Mouse (Mus musculus) liver, embryonic 13.5 days (tissue): ENCODE results near the gene Atp2b2. TPM values are rescaled to one million over a fixed set of nuclear protein-coding genes. Genes with fewer than 3 reads are reported as not detected.

ENCODE experiments used
- ATAC-seq: fragments of 200-750 bp; cut with Nextera tagmentation; 2 replicates; pipeline ENCODE4 v1.8.0; 2017; ENCODE audit warnings: low read depth, mild to moderate bottlenecking, moderate number of reproducible peaks, moderate library complexity
- DNase-seq: peaks from one replicate; pipeline ENCODE4 v3.0.0; 2022
- H3K27ac ChIP-seq: fragments of 300-500 bp; sonication (generic); 2 replicates; pipeline ENCODE4 v1.5.1; 2015; ENCODE audit warnings: moderate library complexity, mild to moderate bottlenecking, inconsistent platforms
- H3K27me3 ChIP-seq: fragments of 300-500 bp; sonication (generic); 2 replicates; pipeline ENCODE4 v1.6.1; 2015; ENCODE audit warnings: mild to moderate bottlenecking, inconsistent platforms
- H3K36me3 ChIP-seq: fragments of 300-500 bp; sonication (generic); 2 replicates; pipeline ENCODE4 v1.6.1; 2015; ENCODE audit warnings: mild to moderate bottlenecking, inconsistent platforms
- H3K4me1 ChIP-seq: fragments of 300-500 bp; sonication (generic); replicated peaks from 2 replicates; pipeline ENCODE4 v1.6.1; 2015; ENCODE audit warnings: inconsistent platforms
- H3K4me2 ChIP-seq: fragments of 300-500 bp; sonication (generic); 2 replicates; pipeline ENCODE4 v1.6.1; 2015; ENCODE audit warnings: inconsistent platforms, mild to moderate bottlenecking, moderate library complexity
- H3K4me3 ChIP-seq: fragments of 300-500 bp; sonication (generic); replicated peaks from 2 replicates; pipeline ENCODE4 v1.5.1; 2015; ENCODE audit warnings: mild to moderate bottlenecking, inconsistent platforms
- H3K9ac ChIP-seq: fragments of 300-500 bp; sonication (generic); 2 replicates; pipeline ENCODE4 v1.6.1; 2015; ENCODE audit warnings: mild to moderate bottlenecking, inconsistent platforms
- H3K9me3 ChIP-seq: fragments of 300-500 bp; sonication (generic); replicated peaks from 2 replicates; pipeline ENCODE4 v1.6.1; 2016; ENCODE audit warnings: inconsistent platforms
- WGBS: fragments of 180-500 bp; shearing (Covaris S2); methylation state at CpG from one replicate; pipeline ENCODE4 v1.1.7; 2015; ENCODE audit not compliant: insufficient replicate concordance; 5-methylcytosine and 5-hydroxymethylcytosine counted together
- polyA plus RNA-seq: library from polyadenylated mRNA; unstranded; fragments of >200 nt; fragmentation: Nextera tagmentation; extraction: Ambion mirVana; gene quantifications from 2 replicates; pipeline ENCODE4 v1.2.1, GENCODE M21; 2015

The Atp2b2 gene
- polyA plus RNA-seq, 1 experiment from 2014 or later, result 0.58 TPM

- ATAC-seq, result no peak
- 64% methylated on average over 8 of the region's 8 CpGs for WGBS
Measured at GRCm38 (mm10) chr6:113978673-113979072, 63.7 kb downstream of the Atp2b2 start.

GRCm38 (mm10) chr6:113978091-113978650, 64.2 kb downstream of the Atp2b2 start:
- 38% methylated on average over 5 of the region's 5 CpGs for WGBS

More at GRCm38 (mm10) chr6:113978673-113979072, 63.7 kb downstream of the Atp2b2 start:
- no peak for DNase-seq
- no peak overlapping the region for H3K4me2 ChIP-seq
- H3K4me1 ChIP-seq, result no peaks in the 10 kb centered on the region
- no peak overlapping the region for H3K27ac ChIP-seq
- no peaks in the 10 kb centered on the region for H3K36me3 ChIP-seq
- H3K9ac ChIP-seq, result no peak overlapping the region
- H3K9me3 ChIP-seq, result no peaks in the 10 kb centered on the region
- H3K27me3 ChIP-seq, result no peaks in the 10 kb centered on the region
- H3K4me3 ChIP-seq, result no peak overlapping the region

GRCm38 (mm10) chr6:113970900-113971299, 71.5 kb downstream of the Atp2b2 start:
- Histone ChIP-seq H3K9me3 (no peaks in the 10 kb centered on the region), H3K4me3 (no peak overlapping the region), H3K4me1 (no peaks in the 10 kb centered on the region), H3K9ac (no peak overlapping the region), H3K36me3 (no peaks in the 10 kb centered on the region), H3K27ac (no peak overlapping the region), H3K27me3 (no peaks in the 10 kb centered on the region), H3K4me2 (no peak overlapping the region)
- WGBS, result 60% methylated on average over 2 of the region's 2 CpGs
- no peak for DNase-seq
- no peak for ATAC-seq

More at GRCm38 (mm10) chr6:113978091-113978650, 64.2 kb downstream of the Atp2b2 start:
- Histone ChIP-seq H3K4me3 (no peak overlapping the region), H3K27ac (no peak overlapping the region), H3K27me3 (no peaks in the 10 kb centered on the region), H3K4me2 (no peak overlapping the region), H3K4me1 (no peaks in the 10 kb centered on the region), H3K9ac (no peak overlapping the region), H3K9me3 (no peaks in the 10 kb centered on the region), H3K36me3 (no peaks in the 10 kb centered on the region)
- DNase-seq (no peak), ATAC-seq (no peak)

- H3K36me3 ChIP-seq, result no peaks in the 10 kb centered on the region
- no peaks in the 10 kb centered on the region for H3K27me3 ChIP-seq
- H3K4me3 ChIP-seq, result no peak overlapping the region
- H3K4me1 ChIP-seq, result no peaks in the 10 kb centered on the region
- WGBS, result 52% methylated on average over 9 of the region's 9 CpGs
- no peak overlapping the region for H3K4me2 ChIP-seq
- H3K9me3 ChIP-seq, result no peaks in the 10 kb centered on the region
- no peak for DNase-seq
- no peak overlapping the region for H3K27ac ChIP-seq
- ATAC-seq, result no peak
- H3K9ac ChIP-seq, result no peak overlapping the region
Measured at GRCm38 (mm10) chr6:113970464-113970863, 71.9 kb downstream of the Atp2b2 start.

- H3K4me1 ChIP-seq, result no peaks in the 10 kb centered on the region
- H3K27ac ChIP-seq, result no peak overlapping the region
- no peaks in the 10 kb centered on the region for H3K27me3 ChIP-seq
- no peak overlapping the region for H3K9ac ChIP-seq
- no peaks in the 10 kb centered on the region for H3K9me3 ChIP-seq
- no peak overlapping the region for H3K4me3 ChIP-seq
- no peak for ATAC-seq
- WGBS, result 45% methylated on average over 3 of the region's 3 CpGs
- DNase-seq, result no peak
- no peaks in the 10 kb centered on the region for H3K36me3 ChIP-seq
- H3K4me2 ChIP-seq, result no peak overlapping the region
Measured at GRCm38 (mm10) chr6:113969751-113970150, 72.7 kb downstream of the Atp2b2 start.

- ATAC-seq, result no peak
- H3K4me3 ChIP-seq, result no peak overlapping the region
- H3K9ac ChIP-seq, result no peak overlapping the region
- no peak overlapping the region for H3K27ac ChIP-seq
- 10% methylated on average over 3 of the region's 3 CpGs for WGBS
- no peaks in the 10 kb centered on the region for H3K4me1 ChIP-seq
- no peaks in the 10 kb centered on the region for H3K36me3 ChIP-seq
- H3K27me3 ChIP-seq, result no peaks in the 10 kb centered on the region
- no peaks in the 10 kb centered on the region for H3K9me3 ChIP-seq
- no peak overlapping the region for H3K4me2 ChIP-seq
- DNase-seq, result no peak
Measured at GRCm38 (mm10) chr6:113962811-113963210, 79.6 kb downstream of the Atp2b2 start.

GRCm38 (mm10) chr6:113961658-113962057, 80.8 kb downstream of the Atp2b2 start:
- H3K9me3 ChIP-seq, result no peaks in the 10 kb centered on the region
- H3K36me3 ChIP-seq, result no peaks in the 10 kb centered on the region
- no peaks in the 10 kb centered on the region for H3K4me1 ChIP-seq
- WGBS, result 44% methylated on average over 2 of the region's 2 CpGs
- no peak overlapping the region for H3K4me3 ChIP-seq
- H3K4me2 ChIP-seq, result no peak overlapping the region
- H3K27ac ChIP-seq, result no peak overlapping the region
- no peak for ATAC-seq
- H3K9ac ChIP-seq, result no peak overlapping the region
- DNase-seq, result no peak
- no peaks in the 10 kb centered on the region for H3K27me3 ChIP-seq

GRCm38 (mm10) chr6:113959336-113959735, 83.1 kb downstream of the Atp2b2 start:
- Histone ChIP-seq H3K4me2 (no peak overlapping the region), H3K9me3 (no peaks in the 10 kb centered on the region), H3K9ac (no peak overlapping the region), H3K4me1 (no peaks in the 10 kb centered on the region), H3K4me3 (no peak overlapping the region), H3K27ac (no peak overlapping the region), H3K27me3 (no peaks in the 10 kb centered on the region), H3K36me3 (no peaks in the 10 kb centered on the region)
- no peak for DNase-seq
- no peak for ATAC-seq
- WGBS, result 26% methylated on average over 1 of the region's 1 CpGs

- Histone ChIP-seq H3K4me2 (no peak overlapping the region), H3K9me3 (no peaks in the 10 kb centered on the region), H3K27ac (no peak overlapping the region), H3K9ac (no peak overlapping the region), H3K36me3 (no peaks in the 10 kb centered on the region), H3K4me3 (no peak overlapping the region), H3K27me3 (no peaks in the 10 kb centered on the region), H3K4me1 (no peaks in the 10 kb centered on the region)
- DNase-seq, result no peak
- WGBS, result 31% methylated on average over 2 of the region's 2 CpGs
- no peak for ATAC-seq
Measured at GRCm38 (mm10) chr6:113958714-113959113, 83.7 kb downstream of the Atp2b2 start.

- no peak for DNase-seq
- WGBS, result 60% methylated on average over 5 of the region's 5 CpGs
Measured at GRCm38 (mm10) chr6:113958003-113958402, 84.4 kb downstream of the Atp2b2 start.

GRCm38 (mm10) chr6:113957232-113957940, 85.0 kb downstream of the Atp2b2 start:
- Histone ChIP-seq H3K9ac (no peak overlapping the region), H3K9me3 (no peaks in the 10 kb centered on the region), H3K27ac (no peak overlapping the region), H3K27me3 (no peaks in the 10 kb centered on the region), H3K36me3 (no peaks in the 10 kb centered on the region), H3K4me2 (no peak overlapping the region), H3K4me1 (no peaks in the 10 kb centered on the region), H3K4me3 (no peak overlapping the region)
- ATAC-seq, result no peak
- 67% methylated on average over 19 of the region's 19 CpGs for WGBS
- no peak for DNase-seq

More at GRCm38 (mm10) chr6:113958003-113958402, 84.4 kb downstream of the Atp2b2 start:
- Histone ChIP-seq H3K4me3 (no peak overlapping the region), H3K27ac (no peak overlapping the region), H3K4me2 (no peak overlapping the region), H3K9ac (no peak overlapping the region), H3K9me3 (no peaks in the 10 kb centered on the region), H3K4me1 (no peaks in the 10 kb centered on the region), H3K36me3 (no peaks in the 10 kb centered on the region), H3K27me3 (no peaks in the 10 kb centered on the region)
- ATAC-seq, result no peak

- Histone ChIP-seq H3K4me3 (no peak overlapping the region), H3K36me3 (no peaks in the 10 kb centered on the region), H3K4me2 (no peak overlapping the region), H3K9ac (no peak overlapping the region), H3K27ac (no peak overlapping the region), H3K9me3 (no peaks in the 10 kb centered on the region), H3K4me1 (no peaks in the 10 kb centered on the region), H3K27me3 (no peaks in the 10 kb centered on the region)
- DNase-seq, result no peak
- no peak for ATAC-seq
- WGBS, result 77% methylated on average over 8 of the region's 8 CpGs
Measured at GRCm38 (mm10) chr6:113947515-113947914, 94.9 kb downstream of the Atp2b2 start.
